In genomic region chr19:52624310-52624709, GRCm38 (mm10) we compare ENCODE assay signal across 18 mouse cellular contexts.
DNase-seq lines count a peak whose midpoint lies in the region; ATAC-seq and TF ChIP-seq lines count a peak whose summit lies in the region.
"Had no signal": no experiment of that assay in that cellular context is flagged by ENCODE, and none has a peak within 500 bp of the region (broad histone marks: within the 10 kb centered on the region; RNA-seq: fewer than 3 reads in every experiment).

No protein-coding gene starts in this region.

- no peak for TF ChIP-seq CTCF in cortical plate, adult 2 months (IDR thresholded peaks at IDR 0.05; ENCODE audit: extremely low read depth, insufficient read depth, low read length)
- no peak for TF ChIP-seq CTCF in kidney, adult 2 months (conservative IDR thresholded peaks at IDR 0.05; ENCODE audit: insufficient read depth, insufficient read length, low read depth, low read length)

- no peak for TF ChIP-seq POLR2A in cortical plate, adult 2 months (IDR thresholded peaks at IDR 0.05; ENCODE audit: extremely low read depth, insufficient read depth, low read length)
- no peak for TF ChIP-seq POLR2A in kidney, adult 2 months (IDR thresholded peaks at IDR 0.05; ENCODE audit: low read depth, low read length)

- H3K4me3 ChIP-seq in cortical plate, adult 2 months (ENCODE audit: insufficient read depth, low read length), result no peak overlapping the region
- H3K4me3 ChIP-seq in kidney, adult 2 months (ENCODE audit: insufficient read depth, low read depth, low read length), result no peak overlapping the region
- H3K4me3 ChIP-seq: heart, adult 2 months; lung, embryonic 15.5 days had no signal

- no peaks in the 10 kb centered on the region for H3K4me1 ChIP-seq in cortical plate, adult 2 months (ENCODE audit: control insufficient read depth, insufficient read depth, low read length)
- no peaks in the 10 kb centered on the region for H3K4me1 ChIP-seq in kidney, adult 2 months (ENCODE audit: control insufficient read depth, insufficient read depth, low read length)
- H3K4me1 ChIP-seq: lung, embryonic 15.5 days had no signal

- DNase-seq in left cerebral cortex, adult 9 months (ENCODE audit: low spot score in 2 of 2), result peak; percentile 20 to 32
- DNase-seq in left cerebral cortex, postnatal 4 days, result no peak
- peak; percentile 30 to 38 for DNase-seq in frontal cortex, adult 2 months (ENCODE audit: extremely low spot score in 1 of 2, low spot score in 1 of 2)
- peak; percentile 1 for DNase-seq in lung, postnatal 14 days
- no peak for DNase-seq in kidney, adult 2 months
- DNase-seq: adrenal gland, postnatal 25 days; cerebellum, postnatal 14 days; heart, adult 2 months; heart, postnatal 10 days; liver; midbrain, embryonic 14.5 days had no signal

- H3K27me3 ChIP-seq in kidney, adult 2 months (replicated peaks; ENCODE audit: control insufficient read depth, insufficient read depth, low read length), result no peaks in the 10 kb centered on the region
- H3K27me3 ChIP-seq: lung, embryonic 15.5 days had no signal

- intact Hi-C loops in left cerebral cortex, postnatal 4 days (cut with DNase I), result no loop called here

- 0 out of 2 replicates have a peak overlapping the region, but pooled peaks have one; percentile 40 for H3K27ac ChIP-seq in cortical plate, adult 2 months (ENCODE audit: insufficient read depth, low read length)
- no peak overlapping the region for H3K27ac ChIP-seq in kidney, adult 2 months (ENCODE audit: insufficient read depth, low read depth, low read length)
- H3K27ac ChIP-seq: heart, adult 2 months; hindbrain, embryonic 14.5 days; kidney, postnatal 0 days; lung, embryonic 15.5 days had no signal

- H3K36me3 ChIP-seq in kidney, adult 2 months (ENCODE audit: control insufficient read depth, insufficient read depth, low read length), result no peaks in the 10 kb centered on the region
- H3K36me3 ChIP-seq: lung, embryonic 15.5 days had no signal

- no peak for ATAC-seq in megakaryocyte progenitor cell, adult 5-6 weeks (replicated peaks; ENCODE audit: poor library complexity)
- ATAC-seq: CD4-positive, CD25-positive, alpha-beta regulatory T cell, adult 4 months; intestine, embryonic 16.5 days had no signal

- 56% methylated on average over 5 of the region's 5 CpGs for WGBS in kidney, adult 2 months

Comparison
In these comparisons a context has a peak if more than half of its experiments do, and no peak if none do; other contexts are left out.
1. DNase-seq: peak in left cerebral cortex, adult 9 months (2 of 2), frontal cortex, adult 2 months (2 of 2) and lung, postnatal 14 days (single experiment); none in left cerebral cortex, postnatal 4 days (single experiment) and kidney, adult 2 months (single experiment).